Mouse (Mus musculus): ENCODE data around the gene Unc5b. TPM values are rescaled to one million over a fixed set of nuclear protein-coding genes. Genes with fewer than 3 reads are reported as not detected.
A peak's percentile ranks its signal among the peaks of the same experiment; 100 is the strongest.

The Unc5b gene
- polyA plus RNA-seq, 1 experiment from 2014 or later, result 2.6 TPM

DNA sequence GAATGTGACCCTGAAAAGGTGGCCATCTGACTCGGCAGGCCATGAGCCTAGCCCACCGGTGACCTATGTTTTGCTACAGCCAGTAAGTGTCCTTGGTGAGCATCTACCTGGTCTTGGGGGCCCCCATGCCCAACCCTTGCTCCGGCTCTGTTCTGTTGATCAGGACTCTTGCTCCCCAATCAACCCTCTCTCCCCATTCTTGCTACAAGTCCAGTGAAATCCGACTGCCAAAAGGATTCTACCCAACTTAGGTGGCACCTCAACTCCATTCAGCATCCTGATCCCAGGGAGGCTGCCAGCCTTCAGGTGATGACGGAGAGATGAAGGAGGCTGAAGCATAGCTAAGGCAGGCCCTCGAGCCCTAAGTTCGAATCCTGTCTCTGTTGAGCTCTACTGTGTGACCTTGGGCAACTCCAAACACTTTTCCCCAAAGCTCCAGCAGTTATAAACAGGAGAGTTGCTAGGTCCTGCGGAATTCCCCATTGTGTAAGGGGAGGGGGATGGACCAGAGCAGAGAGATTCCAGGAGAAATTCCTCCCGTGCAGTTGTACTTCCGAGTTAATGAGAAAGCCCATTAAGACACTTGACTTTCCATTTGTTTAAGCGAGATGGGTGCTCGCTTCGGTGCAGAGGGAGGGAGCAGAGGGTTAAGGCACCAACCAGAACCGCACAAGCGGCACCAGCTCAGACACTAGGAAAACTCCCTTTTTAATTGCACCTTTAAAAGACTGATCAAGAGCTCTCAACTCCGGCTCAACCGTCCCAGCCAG lies 3.3 kb downstream of the Unc5b start:
- ATAC-seq, result no peak
- H3K9ac ChIP-seq (ENCODE audit: low read depth, low read length), result no peak overlapping the region
- peak overlapping the region; percentile 9; the same call in 1 of the 2 replicates for H3K4me3 ChIP-seq (ENCODE audit: low read depth, low read length)
- H3K4me2 ChIP-seq (replicated peaks; ENCODE audit: low read depth), result peak overlapping the region; percentile 98; the same call in 1 of the 2 replicates
- no peak for TF ChIP-seq CTCF (IDR thresholded peaks at IDR 0.05; ENCODE audit: low read depth)
- peaks cover 27% of the 10 kb centered on the region for H3K27me3 ChIP-seq (replicated peaks; ENCODE audit: control insufficient read depth, insufficient read depth, low read length)
- WGBS, result 46% methylated on average over 17 of the region's 17 CpGs
- no peaks in the 10 kb centered on the region for H3K36me3 ChIP-seq (ENCODE audit: control insufficient read depth, insufficient read depth)
- H3K9me3 ChIP-seq (ENCODE audit: control insufficient read depth), result no peaks in the 10 kb centered on the region
- H3K27ac ChIP-seq (ENCODE audit: low read depth, low read length), result no peak overlapping the region
- H3K4me1 ChIP-seq (replicated peaks; ENCODE audit: control insufficient read depth, insufficient read depth, low read length), result peaks cover 6% of the 10 kb centered on the region; the same call in 1 of the 2 replicates

DNA sequence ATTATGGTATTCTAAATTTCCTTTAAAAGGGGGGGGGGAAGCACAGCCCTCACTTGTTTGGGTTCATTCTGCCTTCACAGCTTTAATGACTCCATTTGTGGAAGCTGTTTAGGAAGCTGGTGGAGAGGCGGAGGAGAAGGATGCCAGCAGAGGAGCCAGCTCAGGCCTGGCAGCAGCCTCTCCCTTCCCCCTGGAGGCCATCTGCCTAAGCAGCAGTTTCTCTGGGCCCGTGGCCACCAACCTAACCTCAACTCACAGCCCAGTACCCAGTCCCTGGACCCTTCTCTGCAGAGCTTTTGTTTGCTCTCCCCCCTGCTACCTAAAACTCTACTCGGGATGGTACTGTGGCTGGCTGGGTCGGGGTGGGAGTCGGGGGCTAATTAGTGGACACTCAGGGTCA lies 4.1 kb downstream of the Unc5b start:
- Histone ChIP-seq H3K4me1 (replicated peaks; ENCODE audit: control insufficient read depth, insufficient read depth, low read length) (peaks cover 6% of the 10 kb centered on the region; the same call in 1 of the 2 replicates), H3K9ac (ENCODE audit: low read depth, low read length) (no peak overlapping the region), H3K9me3 (ENCODE audit: control insufficient read depth) (no peaks in the 10 kb centered on the region), H3K36me3 (ENCODE audit: control insufficient read depth, insufficient read depth) (no peaks in the 10 kb centered on the region), H3K27me3 (replicated peaks; ENCODE audit: control insufficient read depth, insufficient read depth, low read length) (peaks cover 27% of the 10 kb centered on the region), H3K4me3 (ENCODE audit: low read depth, low read length) (peak overlapping the region; percentile 36), H3K4me2 (replicated peaks; ENCODE audit: low read depth) (peak overlapping the region; percentile 60), H3K27ac (ENCODE audit: low read depth, low read length) (no peak overlapping the region)
- ATAC-seq, result no peak
- WGBS, result 22% methylated on average over 5 of the region's 5 CpGs
- no peak for TF ChIP-seq CTCF (IDR thresholded peaks at IDR 0.05; ENCODE audit: low read depth)

DNA sequence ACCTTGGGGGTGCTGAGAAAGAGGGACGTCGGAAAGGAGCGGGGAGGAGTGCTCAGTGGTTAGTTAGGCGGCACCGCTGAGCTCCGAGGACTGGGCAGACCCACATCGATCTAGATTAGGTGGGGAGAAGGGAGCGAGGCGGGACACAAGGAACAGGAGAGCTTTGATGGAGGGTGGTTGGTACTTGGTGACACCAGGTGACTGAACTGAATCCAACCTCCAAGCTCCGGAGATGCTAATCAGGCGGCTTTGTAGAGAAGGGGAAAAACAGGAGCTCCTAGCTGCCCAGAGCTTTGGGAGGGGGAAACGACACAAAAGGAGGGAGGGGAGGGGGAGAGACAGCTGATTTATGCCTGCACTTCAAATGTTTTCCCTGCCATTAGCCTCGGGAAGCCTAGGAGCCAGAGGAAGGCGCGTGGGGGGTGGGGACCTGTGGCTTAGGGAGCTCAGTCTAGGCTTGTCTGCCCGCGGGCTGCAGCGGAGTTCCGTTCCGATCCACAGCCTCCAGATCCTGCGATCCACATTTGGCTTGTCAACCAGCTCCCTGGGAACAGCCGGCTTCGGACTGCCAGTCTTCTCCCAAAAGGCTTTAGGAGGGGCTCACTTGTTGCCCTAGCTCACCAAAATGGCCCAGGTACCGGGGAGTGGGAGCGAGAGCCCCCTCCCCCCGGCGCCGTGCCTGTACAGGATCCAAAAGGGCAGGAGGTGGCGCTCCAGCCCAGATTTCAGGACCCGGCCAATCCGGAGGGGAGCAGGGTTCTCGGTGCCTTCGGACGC lies 4.7 kb downstream of the Unc5b start:
- H3K4me1 ChIP-seq (replicated peaks; ENCODE audit: control insufficient read depth, insufficient read depth, low read length), result peaks cover 6% of the 10 kb centered on the region; the same call in 1 of the 2 replicates
- peak; percentile 52 for TF ChIP-seq CTCF (IDR thresholded peaks at IDR 0.05; ENCODE audit: low read depth)
- no peak overlapping the region for H3K27ac ChIP-seq (ENCODE audit: low read depth, low read length)
- H3K4me3 ChIP-seq (ENCODE audit: low read depth, low read length), result peak overlapping the region; percentile 36
- WGBS, result 5% methylated on average over 34 of the region's 34 CpGs
- ATAC-seq, result no peak
- peaks cover 27% of the 10 kb centered on the region for H3K27me3 ChIP-seq (replicated peaks; ENCODE audit: control insufficient read depth, insufficient read depth, low read length)
- no peaks in the 10 kb centered on the region for H3K36me3 ChIP-seq (ENCODE audit: control insufficient read depth, insufficient read depth)
- H3K4me2 ChIP-seq (replicated peaks; ENCODE audit: low read depth), result peak overlapping the region; percentile 60
- 0 out of 2 replicates have a peak overlapping the region, but pooled peaks have one; percentile 11 for H3K9ac ChIP-seq (ENCODE audit: low read depth, low read length)
- no peaks in the 10 kb centered on the region for H3K9me3 ChIP-seq (ENCODE audit: control insufficient read depth)

DNA sequence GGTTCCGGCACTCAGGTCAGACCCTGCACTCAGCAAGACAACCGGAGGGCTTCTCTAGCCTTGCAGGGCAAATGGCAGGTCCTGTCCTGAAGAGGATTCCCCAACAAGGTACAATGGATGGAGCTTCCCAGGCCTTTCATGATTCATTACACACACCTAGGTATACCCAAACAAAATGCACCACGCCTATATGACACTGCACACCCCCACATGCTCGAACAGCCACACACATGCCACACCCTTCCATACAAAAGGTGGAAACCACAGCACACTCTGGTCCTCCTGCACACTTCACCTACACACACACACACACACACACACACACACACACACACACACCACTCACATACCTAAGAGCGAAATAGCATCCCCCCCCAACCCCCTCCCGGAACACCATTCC lies 5.4 kb downstream of the Unc5b start:
- Histone ChIP-seq H3K27ac (ENCODE audit: low read depth, low read length) (no peak overlapping the region), H3K9ac (ENCODE audit: low read depth, low read length) (no peak overlapping the region), H3K36me3 (ENCODE audit: control insufficient read depth, insufficient read depth) (no peaks in the 10 kb centered on the region), H3K27me3 (replicated peaks; ENCODE audit: control insufficient read depth, insufficient read depth, low read length) (peaks cover 27% of the 10 kb centered on the region), H3K4me1 (replicated peaks; ENCODE audit: control insufficient read depth, insufficient read depth, low read length) (peaks cover 6% of the 10 kb centered on the region; the same call in 1 of the 2 replicates), H3K4me3 (ENCODE audit: low read depth, low read length) (0 out of 2 replicates have a peak overlapping the region, but pooled peaks have one; percentile 36), H3K4me2 (replicated peaks; ENCODE audit: low read depth) (no peak overlapping the region), H3K9me3 (ENCODE audit: control insufficient read depth) (no peaks in the 10 kb centered on the region)
- no peak for TF ChIP-seq CTCF (IDR thresholded peaks at IDR 0.05; ENCODE audit: low read depth)
- WGBS, result 65% methylated on average over 6 of the region's 6 CpGs
- no peak for ATAC-seq

DNA sequence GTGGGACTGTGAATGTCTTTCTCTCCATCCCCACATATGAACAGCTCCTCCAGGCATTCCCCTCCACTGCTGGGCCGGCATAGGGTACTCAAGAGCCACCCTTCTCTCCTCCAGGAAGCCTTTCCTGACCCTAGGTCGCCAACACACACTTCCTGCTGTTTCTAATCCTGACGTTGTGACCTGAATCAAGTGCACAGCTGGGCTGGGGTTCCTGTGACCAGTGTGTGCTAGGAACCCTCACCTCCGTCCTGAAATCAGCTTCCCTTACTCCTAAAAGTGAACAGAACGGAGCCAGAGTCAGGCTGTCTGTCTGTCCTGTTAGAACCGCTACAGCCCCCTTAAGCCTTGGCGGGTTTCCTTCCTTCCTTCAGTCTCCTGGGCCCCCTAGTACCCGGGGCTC lies 7.6 kb downstream of the Unc5b start:
- Histone ChIP-seq H3K4me2 (replicated peaks; ENCODE audit: low read depth) (no peak overlapping the region), H3K36me3 (ENCODE audit: control insufficient read depth, insufficient read depth) (no peaks in the 10 kb centered on the region), H3K4me3 (ENCODE audit: low read depth, low read length) (no peak overlapping the region), H3K27ac (ENCODE audit: low read depth, low read length) (no peak overlapping the region), H3K9me3 (ENCODE audit: control insufficient read depth) (no peaks in the 10 kb centered on the region), H3K9ac (ENCODE audit: low read depth, low read length) (no peak overlapping the region), H3K27me3 (replicated peaks; ENCODE audit: control insufficient read depth, insufficient read depth, low read length) (peaks cover 18% of the 10 kb centered on the region), H3K4me1 (replicated peaks; ENCODE audit: control insufficient read depth, insufficient read depth, low read length) (no peaks in the 10 kb centered on the region)
- ATAC-seq, result no peak
- 57% methylated on average over 8 of the region's 8 CpGs for WGBS
- no peak for TF ChIP-seq CTCF (IDR thresholded peaks at IDR 0.05; ENCODE audit: low read depth)

Data from intestine, postnatal 0 days (tissue).